ENCODE assay signal across 18 mouse cellular contexts in genomic region chr14:76068296-76068695, GRCm38 (mm10).
"Had no signal": no experiment of that assay in that cellular context is flagged by ENCODE, and none has a peak within 500 bp of the region (broad histone marks: within the 10 kb centered on the region; RNA-seq: fewer than 3 reads in every experiment).

No protein-coding gene starts in this region.

- H3K9ac ChIP-seq: limb, embryonic 13.5 days; liver, embryonic 13.5 days; neural tube, embryonic 12.5 days had no signal

- H3K27ac ChIP-seq: kidney, postnatal 0 days; left cerebral cortex, adult 2 months; liver, embryonic 13.5 days; stomach, postnatal 0 days had no signal

- ATAC-seq: intestine, postnatal 0 days; midbrain, embryonic 16.5 days had no signal

- H3K9me3 ChIP-seq: limb, embryonic 13.5 days; liver, embryonic 13.5 days; neural tube, embryonic 12.5 days had no signal

- H3K4me2 ChIP-seq: liver, embryonic 13.5 days; neural tube, embryonic 12.5 days had no signal

- H3K36me3 ChIP-seq: limb, embryonic 13.5 days; liver, embryonic 13.5 days; neural tube, embryonic 12.5 days had no signal

- DNase-seq: kidney, adult 2 months; kidney, postnatal 25 days; layer of hippocampus, postnatal 36 days; liver, embryonic 13.5 days; lung, adult 2 months; lung, postnatal 14 days; lung, postnatal 4 days; right cerebral cortex, adult 18-20 months; right cerebral cortex, postnatal 14 days; right cerebral cortex, postnatal 4 days; thymus, postnatal 25 days had no signal

- H3K27me3 ChIP-seq: limb, embryonic 13.5 days; liver, embryonic 13.5 days; neural tube, embryonic 12.5 days had no signal

- H3K4me1 ChIP-seq: liver, embryonic 13.5 days; neural tube, embryonic 12.5 days had no signal

- H3K4me3 ChIP-seq: left cerebral cortex, adult 2 months; limb, embryonic 13.5 days; liver, embryonic 13.5 days; neural tube, embryonic 12.5 days had no signal
